12 mouse cellular contexts compared by ENCODE assay signal in the genomic region with DNA sequence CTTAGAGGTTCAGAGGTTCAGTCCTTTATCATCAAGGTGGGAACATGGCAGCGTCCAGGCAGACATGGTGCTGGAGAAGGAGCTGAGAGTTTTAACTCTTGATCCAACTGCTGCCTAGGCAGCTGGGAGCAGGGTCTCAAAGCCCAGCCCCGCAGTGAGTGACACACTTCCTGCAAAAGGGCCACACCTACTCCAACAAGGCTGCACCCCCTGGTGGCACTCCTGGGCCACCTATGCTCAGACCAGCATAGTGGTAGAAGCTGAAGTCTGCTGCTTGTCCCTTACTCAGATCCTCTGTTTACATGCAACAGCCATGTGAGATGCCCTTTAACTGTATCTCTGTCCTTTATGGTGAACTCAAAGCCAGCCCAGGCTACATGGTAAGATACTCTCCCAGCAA. TPM values are rescaled to one million over a fixed set of nuclear protein-coding genes. Genes with fewer than 3 reads are reported as not detected.
DNase-seq lines count a peak whose midpoint lies in the region; ATAC-seq and TF ChIP-seq lines count a peak whose summit lies in the region.
"Had no signal": no experiment of that assay in that cellular context is flagged by ENCODE, and none has a peak within 500 bp of the region (broad histone marks: within the 10 kb centered on the region; RNA-seq: fewer than 3 reads in every experiment).

No protein-coding gene starts in this region.

- no peak for DNase-seq in spleen, adult 2 months (ENCODE audit: low read depth in 1 of 2, low spot score in 2 of 2)
- DNase-seq in spleen, postnatal 14 days (ENCODE audit: low spot score in 2 of 2): no peak
- DNase-seq in T-cell, adult 2 months (ENCODE audit: low spot score): peak; percentile 2
- peak; percentile 13 for DNase-seq in lung, postnatal 36 days
- DNase-seq in gastrocnemius, adult 8-10 months (ENCODE audit: low spot score in 2 of 2): no peak
- DNase-seq in gastrocnemius, postnatal 14 days: no peak
- DNase-seq: gastrocnemius, postnatal 25 days; kidney, postnatal 10 days; retina, postnatal 1 day had no signal

- no peak overlapping the region for H3K9ac ChIP-seq in midbrain, embryonic 13.5 days (replicated peaks)
- H3K9ac ChIP-seq: lung, embryonic 15.5 days had no signal

- peak; percentile 9; the same call in 1 of the 2 replicates for TF ChIP-seq CTCF in spleen, adult 2 months (IDR thresholded peaks at IDR 0.05; ENCODE audit: extremely low read depth, insufficient read depth, insufficient read length, insufficient replicate concordance)

- H3K4me3 ChIP-seq in spleen, adult 2 months (ENCODE audit: extremely low read depth, insufficient read depth, insufficient read length): no peak overlapping the region
- no peak overlapping the region for H3K4me3 ChIP-seq in midbrain, embryonic 13.5 days (replicated peaks)
- H3K4me3 ChIP-seq: lung, embryonic 15.5 days; myocyte had no signal

- WGBS in spleen, adult 2 months: 40% methylated on average over 2 of the region's 2 CpGs
- 73% methylated on average over 2 of the region's 2 CpGs for WGBS in midbrain, embryonic 13.5 days

- no peak for ATAC-seq in midbrain, embryonic 13.5 days

- no peak for TF ChIP-seq POLR2A in spleen, adult 2 months (IDR thresholded peaks at IDR 0.05; ENCODE audit: low read depth, low read length)

- no peaks in the 10 kb centered on the region for H3K9me3 ChIP-seq in midbrain, embryonic 13.5 days
- H3K9me3 ChIP-seq: lung, embryonic 15.5 days had no signal

- intact Hi-C loops in gastrocnemius, postnatal 14 days (cut with DNase I; ENCODE audit: low total_unique reads): no loop called here

- no peak overlapping the region for H3K4me2 ChIP-seq in midbrain, embryonic 13.5 days (replicated peaks)
- H3K4me2 ChIP-seq: lung, embryonic 15.5 days had no signal

- H3K4me1 ChIP-seq in spleen, adult 2 months (ENCODE audit: control insufficient read depth, insufficient read depth, insufficient read length): no peaks in the 10 kb centered on the region
- H3K4me1 ChIP-seq in midbrain, embryonic 13.5 days (replicated peaks): no peaks in the 10 kb centered on the region
- H3K4me1 ChIP-seq: lung, embryonic 15.5 days had no signal

- no peaks in the 10 kb centered on the region for H3K27me3 ChIP-seq in spleen, adult 2 months (ENCODE audit: control insufficient read depth, insufficient read depth, low read length)
- no peaks in the 10 kb centered on the region for H3K27me3 ChIP-seq in midbrain, embryonic 13.5 days
- H3K27me3 ChIP-seq: lung, embryonic 15.5 days had no signal

- H3K36me3 ChIP-seq in spleen, adult 2 months (ENCODE audit: control insufficient read depth, insufficient read depth, low read length): no peaks in the 10 kb centered on the region
- 0 out of 2 replicates have a peak, but pooled peaks cover 3% of the 10 kb centered on the region for H3K36me3 ChIP-seq in midbrain, embryonic 13.5 days
- H3K36me3 ChIP-seq: lung, embryonic 15.5 days had no signal

- H3K27ac ChIP-seq in spleen, adult 2 months (ENCODE audit: insufficient read depth, low read length): no peak overlapping the region
- H3K27ac ChIP-seq in midbrain, embryonic 13.5 days: no peak overlapping the region
- H3K27ac ChIP-seq: lung, embryonic 15.5 days had no signal

RNA-seq across cellular contexts. Expression of a gene that starts 47.5 kb away (rescaled TPM):
- 8.9 and 11.2 TPM in 2 replicates for polyA plus RNA-seq in spleen, adult 2 months (2012; rRNA removed)
- 10 to 100 TPM; 23.5 to 26.9 (median 25.3) TPM for total RNA-seq in gastrocnemius, adult 8-10 months (2022)
- total RNA-seq in gastrocnemius, postnatal 14 days (2021): 10 to 100 TPM; 27.1 to 28.1 TPM
- 62.7 and 63.5 TPM in 2 replicates for polyA plus RNA-seq in midbrain, embryonic 13.5 days (2015; fragmentation: Nextera tagmentation; extraction: Ambion mirVana)

Comparison
In these comparisons a context has a peak if more than half of its experiments do, and no peak if none do; other contexts are left out.
1. DNase-seq: peak in T-cell, adult 2 months (single experiment) and lung, postnatal 36 days (single experiment); none in spleen, adult 2 months (0 of 2), spleen, postnatal 14 days (0 of 2), gastrocnemius, adult 8-10 months (0 of 2) and gastrocnemius, postnatal 14 days (single experiment).